Mouse (Mus musculus) lung, postnatal 25 days (tissue): Measurements from ENCODE around the gene Sae1.
A peak's percentile ranks its signal among the peaks of the same experiment; 100 is the strongest.
"Not testable (repeated sequence)": the region's sequence is repeated elsewhere in the genome, so short reads cannot be mapped to it uniquely, and the experiment has no call there.

Experiments
- DNase-seq: peaks from one replicate; pipeline ENCODE4 v3.0.0; 2022; ENCODE audit warnings: low spot score

The Sae1 gene

GRCm38 (mm10) chr7:16310020-16310520 is 77.5 kb downstream of the Sae1 start:
- peak; percentile 86 for DNase-seq

- peak; percentile 92 for DNase-seq
Observed at GRCm38 (mm10) chr7:16309318-16310019, 78.1 kb downstream of the Sae1 start.

- no peak for DNase-seq
Observed at GRCm38 (mm10) chr7:16308555-16309317, 78.9 kb downstream of the Sae1 start.

GRCm38 (mm10) chr7:16308093-16308492 is 79.5 kb downstream of the Sae1 start, which contains the start of gene Bbc3:
Bbc3 (plus strand) TSS chr7:16308393.
- DNase-seq = not testable (repeated sequence)

GRCm38 (mm10) chr7:16307141-16307540 is 80.5 kb downstream of the Sae1 start:
- not testable (repeated sequence) for DNase-seq

- peak; percentile 91 for DNase-seq
Observed at GRCm38 (mm10) chr7:16299419-16300035, 88.1 kb downstream of the Sae1 start.

GRCm38 (mm10) chr7:16298927-16299326 is 88.7 kb downstream of the Sae1 start:
- no peak for DNase-seq

- no peak for DNase-seq
Observed at GRCm38 (mm10) chr7:16297616-16298015, 90.0 kb downstream of the Sae1 start.

GRCm38 (mm10) chr7:16296766-16297390 is 90.7 kb downstream of the Sae1 start:
- peak; percentile 93 for DNase-seq

GRCm38 (mm10) chr7:16296146-16296545 is 91.5 kb downstream of the Sae1 start:
- no peak for DNase-seq

- peak; percentile 89 for DNase-seq
Observed at GRCm38 (mm10) chr7:16295321-16295900, 92.2 kb downstream of the Sae1 start.

- DNase-seq = peak; percentile 96
Observed at GRCm38 (mm10) chr7:16294837-16295236, 92.8 kb downstream of the Sae1 start.

- no peak for DNase-seq
Observed at GRCm38 (mm10) chr7:16294346-16294745, 93.3 kb downstream of the Sae1 start.

- DNase-seq = no peak
Observed at GRCm38 (mm10) chr7:16287791-16288190, 99.8 kb downstream of the Sae1 start.

- no peak for DNase-seq
Observed at GRCm38 (mm10) chr7:16287016-16287415, 100.6 kb downstream of the Sae1 start.

GRCm38 (mm10) chr7:16286026-16286961 is 101.3 kb downstream of the Sae1 start, which contains the start of gene Ccdc9:
Ccdc9 (minus strand) TSS chr7:16286795.
- peak; percentile 100 for DNase-seq

- peak; percentile 86 for DNase-seq
Observed at GRCm38 (mm10) chr7:16285450-16286025, 102.1 kb downstream of the Sae1 start.

- no peak for DNase-seq
Observed at GRCm38 (mm10) chr7:16284904-16285303, 102.7 kb downstream of the Sae1 start.

- no peak for DNase-seq
Observed at GRCm38 (mm10) chr7:16284001-16284400, 103.6 kb downstream of the Sae1 start.

- DNase-seq = no peak
Observed at GRCm38 (mm10) chr7:16282334-16282733, 105.3 kb downstream of the Sae1 start.
